Mouse (Mus musculus) embryo, embryonic 10.5 days (tissue): ENCODE data around the gene Cemip.

Experiments
- DNase-seq: peaks from one replicate; pipeline ENCODE4 v3.0.0-alpha.2; 2015; ENCODE audit warnings: low spot score

The Cemip gene

DNA sequence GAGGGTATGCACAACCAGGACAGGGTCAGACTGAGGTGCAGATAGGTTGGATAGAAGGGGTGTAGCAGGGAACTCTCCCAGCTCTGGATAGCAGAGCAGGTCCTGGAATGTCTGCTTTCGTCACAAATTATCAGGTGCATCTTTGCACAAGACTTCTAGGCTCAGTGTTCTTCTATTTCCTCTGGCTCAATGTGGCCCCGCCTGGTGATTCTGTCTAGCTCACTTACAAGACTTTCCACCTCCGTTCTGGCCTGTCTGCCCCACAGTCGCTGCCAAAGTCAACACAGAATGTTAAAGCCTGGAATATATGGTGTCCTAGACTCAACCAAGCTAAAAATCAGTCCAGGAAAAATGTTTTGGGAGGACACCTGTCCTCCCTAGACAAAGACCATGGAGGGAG, 57.9 kb downstream of the Cemip start:
- DNase-seq, result no peak

DNA sequence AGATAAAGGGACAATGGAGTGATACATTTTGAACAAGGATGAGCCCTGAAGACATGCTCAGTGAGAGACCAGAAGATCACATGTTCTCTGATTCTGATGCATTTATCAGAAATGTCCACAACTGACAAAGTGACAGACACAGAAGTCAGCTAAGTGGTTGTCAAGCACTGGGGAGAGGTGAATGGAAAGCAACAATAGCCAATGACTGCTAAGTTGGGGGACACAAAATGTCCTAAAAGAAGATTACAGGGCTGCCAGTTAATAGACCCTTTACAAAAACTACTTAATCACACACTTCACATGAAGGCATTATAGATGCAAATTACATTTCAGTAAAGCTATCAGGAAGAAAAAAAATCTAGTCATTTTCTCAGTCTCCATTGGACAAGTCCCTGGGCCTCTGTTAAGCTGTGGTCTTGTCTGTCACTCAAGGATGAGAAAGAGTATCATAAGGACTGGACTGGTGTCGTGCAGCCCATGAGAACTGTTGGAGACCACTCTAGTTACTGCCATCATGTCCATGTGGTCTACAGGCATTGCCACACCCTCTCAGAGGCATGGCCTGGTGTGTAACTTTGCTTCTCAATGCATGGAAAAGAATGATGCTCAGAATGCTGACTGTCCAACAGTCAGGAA, 59.2 kb downstream of the Cemip start:
- no peak for DNase-seq

DNA sequence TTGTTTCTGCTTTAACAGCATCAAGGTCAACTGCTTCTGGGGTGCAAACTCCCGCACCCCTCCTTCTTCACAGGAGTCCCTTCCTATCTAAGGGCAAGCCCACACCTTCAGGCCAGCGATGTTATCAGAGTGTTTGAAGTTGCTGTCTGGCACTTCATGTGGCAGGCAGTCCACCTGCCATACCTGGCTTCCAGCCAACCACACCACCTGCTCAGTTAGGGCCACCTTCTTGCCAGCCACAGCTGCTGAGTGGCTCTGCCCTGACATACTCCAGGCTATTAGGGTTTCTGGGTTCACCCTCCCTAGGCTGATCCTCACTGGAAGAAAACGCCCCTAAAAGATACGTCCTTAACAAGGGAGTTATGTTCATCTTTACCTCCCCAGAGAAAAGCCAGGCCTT, 60.2 kb downstream of the Cemip start:
- no peak for DNase-seq

DNA sequence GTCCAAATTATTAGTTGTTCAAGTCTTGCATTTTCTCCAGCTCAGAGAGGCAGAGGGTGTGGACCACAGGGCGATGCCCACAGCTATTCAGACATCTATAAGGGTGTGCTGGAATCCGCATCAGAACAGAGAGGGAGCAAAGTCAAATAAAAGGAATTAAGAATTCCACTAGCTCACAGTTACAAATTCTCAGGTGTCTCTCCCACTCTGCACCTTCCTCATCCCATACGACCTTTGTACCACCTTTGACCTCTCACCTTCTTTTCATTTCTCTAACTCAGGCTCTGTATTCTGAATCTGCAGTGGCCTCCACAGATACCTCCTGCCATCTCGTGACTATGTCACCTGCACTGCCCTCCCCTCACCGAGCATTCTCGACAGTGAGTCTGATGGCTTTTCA, 62.8 kb downstream of the Cemip start:
- DNase-seq, result no peak

DNA sequence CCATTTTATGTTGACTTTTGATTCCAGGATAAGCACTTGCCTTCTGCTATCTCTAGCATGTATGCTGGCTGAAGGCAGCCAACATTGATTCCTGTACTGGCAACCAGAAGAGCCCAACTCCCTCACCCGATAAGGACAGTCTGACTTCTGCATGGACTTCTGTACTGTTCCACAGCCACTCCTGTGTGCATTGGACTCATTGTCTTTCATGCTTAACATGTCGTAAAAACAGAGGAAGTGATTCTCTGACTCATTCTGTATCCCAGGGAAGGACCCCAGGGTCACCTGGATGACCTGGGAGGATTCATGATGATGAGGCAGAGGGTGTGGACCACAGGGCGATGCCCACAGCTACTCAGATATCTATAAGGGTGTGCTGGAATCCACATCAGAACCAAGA, 63.8 kb downstream of the Cemip start:
- no peak for DNase-seq

DNA sequence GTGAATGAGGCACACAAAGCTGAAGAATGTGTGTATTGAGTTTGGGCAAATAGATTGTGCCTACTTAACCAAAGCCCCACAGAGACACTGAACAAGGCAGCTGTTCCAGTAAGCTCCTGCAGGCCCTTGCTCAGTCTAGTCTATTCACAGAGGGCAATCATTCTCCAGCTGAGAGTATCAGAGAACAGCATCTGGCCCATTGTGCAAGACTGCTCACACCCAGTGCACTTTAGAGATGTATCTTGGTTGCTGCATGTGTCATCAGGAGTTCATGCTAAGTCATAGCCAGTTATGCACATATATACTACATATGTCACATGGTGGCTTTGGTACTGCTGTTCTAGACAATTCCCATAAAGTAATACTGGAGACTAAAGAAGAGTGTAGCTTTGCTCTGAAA, 66.9 kb downstream of the Cemip start:
- DNase-seq, result no peak

DNA sequence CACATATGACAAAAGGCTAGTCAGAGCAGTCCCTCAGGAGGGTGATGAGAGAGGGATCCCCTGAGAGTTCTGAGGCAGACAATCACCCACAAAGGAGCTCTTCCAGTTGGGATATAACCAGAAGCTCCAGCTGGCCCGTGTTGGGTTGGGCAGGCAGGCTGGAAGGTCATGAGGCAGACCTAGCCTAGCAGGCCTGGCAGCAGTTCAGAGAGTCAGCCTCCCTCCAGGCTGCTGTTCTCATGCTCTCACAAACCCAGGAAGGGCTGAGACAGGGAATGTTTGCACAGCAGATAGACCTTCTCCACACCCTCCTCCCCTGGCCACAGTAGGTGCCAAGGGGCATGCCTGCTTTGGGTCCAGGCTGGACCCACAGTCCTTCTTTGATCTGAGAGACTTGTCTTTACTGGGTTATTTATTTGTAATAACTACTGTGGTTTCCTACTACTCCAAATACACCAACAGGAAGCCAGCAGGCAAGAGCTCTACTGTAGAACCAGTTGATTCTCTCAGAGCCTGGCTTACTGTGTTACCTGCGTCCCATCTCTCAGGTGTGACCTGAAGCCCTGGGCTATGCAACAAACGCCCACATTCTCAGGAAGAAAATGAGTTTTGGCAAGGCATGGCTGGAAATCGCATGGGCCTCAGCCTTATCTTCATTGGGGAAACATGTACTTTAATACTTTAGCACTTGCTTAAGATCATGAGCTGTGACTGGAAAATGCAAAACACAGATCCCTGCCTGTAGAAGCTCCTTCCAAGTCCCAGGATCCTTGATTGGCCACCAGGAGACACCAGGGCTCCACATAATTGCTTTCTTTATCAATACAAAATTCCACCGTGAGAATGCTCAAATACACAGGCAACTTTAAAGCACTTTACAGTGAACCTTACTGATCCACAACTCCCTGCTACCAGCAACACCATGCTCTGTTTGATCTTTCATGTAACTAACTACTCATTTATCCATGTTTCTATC, 67.7 kb downstream of the Cemip start:
- no peak for DNase-seq

DNA sequence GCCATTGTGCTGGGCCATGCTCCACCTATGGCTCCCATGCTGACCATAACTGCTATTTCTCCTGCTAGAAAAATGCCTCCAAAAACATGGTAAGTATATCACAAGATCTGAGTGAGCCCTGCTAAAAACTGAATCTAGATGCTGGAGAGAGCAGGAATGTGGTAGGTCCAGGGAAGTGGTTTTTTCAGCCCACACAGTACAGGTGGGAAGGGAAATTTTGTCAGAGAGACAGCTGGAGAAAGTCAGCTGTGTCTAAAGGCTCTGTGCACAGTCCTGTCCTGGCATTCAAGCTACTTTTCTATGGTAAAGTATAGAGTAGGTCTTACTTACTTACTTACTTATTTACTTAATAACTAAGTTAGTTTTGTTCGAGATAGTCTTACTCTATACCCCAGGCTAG, 71.3 kb downstream of the Cemip start:
- no peak for DNase-seq

DNA sequence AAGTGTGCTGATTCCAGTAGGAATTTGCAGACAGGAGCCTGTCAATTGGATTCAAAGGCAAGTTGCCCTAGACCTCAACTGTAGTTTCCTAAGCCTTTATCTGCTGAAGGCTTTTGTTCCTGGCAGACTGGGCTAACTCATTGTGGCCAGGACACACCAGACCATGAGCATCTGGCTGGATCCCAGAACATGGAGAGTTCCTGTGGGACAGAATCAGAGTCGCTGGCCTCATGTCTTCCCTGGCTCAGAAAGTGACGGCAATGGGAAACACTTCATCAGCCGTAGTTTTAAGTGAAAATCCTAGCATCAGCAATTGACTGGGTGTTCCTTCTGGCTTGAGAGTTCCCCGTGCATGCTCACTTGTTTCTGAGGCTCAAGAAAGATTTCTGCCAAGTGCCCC, 72.6 kb downstream of the Cemip start:
- DNase-seq, result no peak

DNA sequence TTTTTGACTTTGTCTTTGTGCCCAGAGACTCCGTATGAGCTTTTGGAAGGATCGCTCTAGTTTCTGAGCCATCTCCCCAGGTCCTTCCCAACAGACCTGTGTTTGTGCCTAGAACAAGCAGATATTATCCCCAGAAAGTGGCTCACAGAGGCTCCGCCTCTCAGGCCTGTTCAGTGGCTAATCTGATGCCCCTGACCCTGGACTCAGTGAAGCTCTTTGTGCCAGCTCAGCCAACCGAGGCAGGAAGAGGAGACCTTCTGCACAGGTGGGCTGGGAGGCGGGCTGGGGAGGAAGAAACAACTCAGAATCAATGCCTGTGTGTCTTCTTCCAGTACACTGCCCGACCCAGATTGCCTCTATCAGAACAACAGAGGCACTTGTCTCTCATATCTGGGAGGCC, 81.9 kb downstream of the Cemip start:
- no peak for DNase-seq

DNA sequence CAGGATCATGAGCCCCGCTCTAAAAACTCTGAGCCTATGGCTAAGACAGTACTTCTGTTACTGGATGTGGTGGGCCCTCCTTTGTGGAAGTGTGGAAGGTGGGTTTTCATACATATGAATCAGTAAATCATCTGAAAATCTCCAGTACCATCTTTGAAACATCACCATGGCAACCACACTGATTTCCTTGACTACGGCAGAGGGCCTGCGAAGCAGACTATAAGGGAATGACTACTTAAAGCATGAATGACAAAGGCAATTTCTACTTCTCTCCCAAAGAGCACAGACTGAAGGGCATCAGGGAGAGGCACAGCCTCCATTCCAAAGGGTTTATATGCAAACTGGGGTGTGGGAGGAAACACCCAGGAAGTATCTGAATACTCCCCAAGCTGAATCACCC, 84.8 kb downstream of the Cemip start:
- DNase-seq, result no peak

DNA sequence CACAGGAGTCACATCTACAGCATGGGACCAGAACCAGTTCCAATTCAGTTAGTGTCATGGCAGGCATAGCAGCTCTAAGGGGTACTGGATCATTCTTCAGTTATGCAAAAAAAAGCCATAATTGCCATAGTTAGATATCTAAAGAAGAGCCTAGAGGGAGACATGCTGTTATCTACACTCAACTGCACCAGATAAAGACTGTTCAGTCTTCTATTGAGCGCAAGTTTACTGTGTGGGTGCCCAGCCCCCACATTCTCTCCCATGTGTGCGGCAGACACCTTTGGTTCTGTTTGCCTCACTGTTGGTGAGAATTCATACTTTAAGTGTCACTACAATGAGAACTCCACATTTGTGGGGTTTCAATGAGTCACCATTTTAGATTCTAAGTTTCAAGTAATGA, 85.6 kb downstream of the Cemip start:
- DNase-seq, result no peak

DNA sequence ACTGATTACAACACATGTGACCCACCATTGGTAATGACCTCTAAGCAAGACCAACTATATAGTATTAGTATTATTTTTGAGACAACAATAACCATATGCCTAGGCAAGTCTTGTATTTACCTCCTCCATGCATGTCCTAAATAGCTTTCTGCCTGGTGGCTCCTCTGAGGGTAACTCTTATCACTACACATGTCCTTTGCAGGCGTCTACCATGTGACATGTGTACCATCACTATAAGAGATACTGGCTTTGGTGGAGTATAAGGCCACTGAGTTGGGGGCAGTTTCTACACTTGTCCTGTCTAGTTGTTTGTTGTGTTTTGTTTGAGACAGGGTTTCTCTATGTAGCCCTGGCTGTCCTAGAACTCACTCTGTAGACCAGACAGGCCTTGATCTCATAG, 86.7 kb downstream of the Cemip start:
- DNase-seq, result no peak

DNA sequence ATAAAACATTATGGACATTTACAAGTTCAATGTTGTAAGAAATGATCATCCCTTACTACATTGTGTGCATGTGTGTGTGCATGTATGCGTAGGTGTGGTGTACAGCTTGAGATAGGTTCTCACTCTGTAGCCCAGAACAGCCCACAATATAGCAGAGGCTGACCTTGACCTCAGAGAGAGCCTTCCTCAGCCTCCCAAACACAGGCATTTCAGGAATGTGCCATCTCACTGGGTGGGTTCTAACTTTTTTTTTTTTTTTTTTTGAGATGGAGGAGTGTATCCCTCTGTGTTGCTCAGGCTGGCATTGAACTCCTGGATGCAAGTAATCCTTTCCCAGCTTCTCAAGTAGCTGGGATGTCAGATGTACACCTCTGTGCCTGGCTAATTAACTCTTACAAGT, 92.0 kb downstream of the Cemip start:
- peak; percentile 12 for DNase-seq

DNA sequence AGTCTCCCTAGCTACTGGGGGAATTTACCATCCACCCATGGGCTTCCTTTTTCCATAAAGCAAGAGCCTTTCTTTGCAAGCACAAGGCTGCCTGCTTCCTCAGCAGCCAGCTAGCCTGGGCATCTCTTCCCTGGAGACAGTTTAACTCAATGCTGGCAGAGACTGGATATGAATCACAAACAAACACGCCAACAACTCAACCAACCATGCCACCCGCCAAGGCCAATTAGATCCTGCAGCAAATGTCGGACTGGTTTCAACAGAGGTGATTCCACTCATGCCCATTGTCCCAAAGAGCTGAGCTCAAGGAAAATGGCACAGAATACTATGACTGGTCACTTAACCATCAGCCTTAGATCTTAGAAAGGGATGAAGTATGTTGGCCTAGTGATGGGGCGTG, 97.0 kb downstream of the Cemip start:
- DNase-seq, result no peak

DNA sequence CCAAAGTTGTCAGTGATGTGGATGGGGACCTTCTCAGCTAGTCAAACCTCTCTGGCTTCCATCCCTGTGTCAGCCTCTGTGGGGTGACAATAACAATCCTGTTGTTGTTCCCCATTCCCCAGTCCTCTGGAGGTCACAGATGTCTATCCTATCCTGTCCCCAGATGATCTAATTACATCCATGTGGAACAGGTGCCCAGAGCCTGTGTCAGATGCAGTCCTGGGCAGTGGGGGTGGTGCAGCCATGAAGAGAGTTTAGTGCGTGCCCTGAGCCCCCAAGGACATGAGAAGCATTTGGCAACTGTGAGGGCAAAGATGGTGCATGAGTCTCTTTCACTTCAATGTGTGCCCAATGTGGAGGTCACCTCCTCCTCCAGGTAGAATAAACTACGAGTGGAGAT, 100.6 kb downstream of the Cemip start:
- no peak for DNase-seq

DNA sequence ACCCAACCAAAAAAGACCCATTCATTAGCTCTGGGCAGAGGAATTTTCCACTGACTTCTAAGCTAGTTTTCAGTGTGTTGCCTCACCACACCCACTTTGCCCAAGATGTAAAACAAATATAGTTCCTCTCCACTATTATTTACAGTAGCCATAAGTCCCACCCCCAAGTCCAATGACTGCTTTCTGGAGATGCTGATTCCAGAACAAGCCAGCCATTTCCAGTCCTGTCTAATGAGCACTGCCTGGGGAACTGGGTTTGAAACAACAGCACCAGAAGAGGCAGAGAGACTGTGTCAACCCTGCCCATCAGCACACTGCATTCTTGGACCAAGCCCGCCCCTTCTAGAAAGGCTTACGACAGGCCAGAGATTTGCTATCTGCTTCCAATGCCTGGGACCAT, 103.7 kb downstream of the Cemip start:
- no peak for DNase-seq

DNA sequence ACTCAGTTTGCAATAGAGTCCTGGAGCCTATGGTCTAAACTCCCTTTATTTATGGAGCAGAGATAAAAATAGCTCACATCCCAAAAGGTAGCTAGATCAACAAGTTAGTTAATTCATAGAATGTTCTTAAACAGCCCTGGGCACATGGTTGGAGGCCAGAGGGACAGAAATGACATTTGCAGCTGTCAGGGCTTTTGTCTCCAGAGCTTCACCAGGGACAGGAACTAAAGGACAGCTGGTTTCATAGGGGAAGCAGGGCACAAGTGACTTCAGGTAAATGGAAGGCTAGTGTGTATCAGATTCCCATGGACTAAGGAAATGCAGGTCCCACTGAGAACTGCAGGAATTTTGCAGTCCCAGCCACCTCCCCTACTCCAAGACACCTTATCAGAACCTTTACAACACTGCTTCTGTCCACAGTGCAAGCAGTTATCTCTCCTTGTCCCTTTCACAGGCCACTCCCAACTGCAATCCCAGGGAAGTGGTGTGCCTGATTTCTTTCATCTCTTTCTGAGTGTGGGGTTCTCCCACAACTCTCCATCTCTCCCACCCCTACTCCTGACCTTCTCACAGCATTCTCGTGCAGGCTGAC, 107.3 kb downstream of the Cemip start:
- no peak for DNase-seq

DNA sequence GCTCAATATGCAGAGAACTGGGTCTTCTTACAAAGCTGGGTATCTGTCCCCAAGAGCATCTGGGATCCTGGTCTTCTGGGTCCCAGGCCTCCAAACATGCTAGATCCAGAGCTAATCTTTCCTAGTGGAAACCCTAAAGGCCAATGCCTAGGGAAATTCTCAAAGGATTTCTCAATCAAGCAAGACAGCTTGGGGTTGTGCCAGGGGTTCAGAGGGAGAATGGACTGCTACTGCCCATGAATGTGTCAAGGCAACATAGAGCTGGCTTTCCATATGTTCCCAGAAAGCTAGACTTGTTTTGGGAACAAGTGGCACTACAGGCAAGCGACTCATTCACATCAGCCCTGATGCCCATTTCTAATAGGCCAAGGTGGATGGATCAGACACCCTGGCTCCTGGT, 107.9 kb downstream of the Cemip start:
- DNase-seq, result no peak

DNA sequence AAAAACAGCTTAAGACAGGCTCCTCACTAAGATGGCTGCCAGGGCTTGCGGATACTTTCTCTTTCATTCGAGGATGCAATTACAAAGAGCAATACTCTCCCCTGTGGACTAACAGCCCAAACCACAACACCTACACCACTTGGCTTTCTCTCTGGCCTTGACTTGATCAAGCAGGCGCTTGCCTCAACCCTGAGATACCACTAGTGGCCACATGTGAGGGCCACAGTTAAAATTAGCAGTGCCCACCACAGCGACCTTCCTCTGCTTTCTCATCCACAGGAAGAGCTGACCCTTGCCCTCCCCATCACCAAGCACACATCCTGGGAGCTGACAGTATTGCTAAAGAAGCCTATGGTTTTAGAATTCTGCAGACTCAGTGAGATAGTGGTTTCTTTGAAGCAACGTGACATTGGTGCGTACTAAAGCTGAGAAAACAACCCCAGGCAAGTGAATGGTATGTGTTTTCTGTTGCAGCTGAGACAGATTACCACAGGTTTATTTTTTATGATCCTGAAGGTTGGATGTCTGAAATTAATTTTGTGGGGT, 109.8 kb downstream of the Cemip start:
- DNase-seq, result no peak

DNA sequence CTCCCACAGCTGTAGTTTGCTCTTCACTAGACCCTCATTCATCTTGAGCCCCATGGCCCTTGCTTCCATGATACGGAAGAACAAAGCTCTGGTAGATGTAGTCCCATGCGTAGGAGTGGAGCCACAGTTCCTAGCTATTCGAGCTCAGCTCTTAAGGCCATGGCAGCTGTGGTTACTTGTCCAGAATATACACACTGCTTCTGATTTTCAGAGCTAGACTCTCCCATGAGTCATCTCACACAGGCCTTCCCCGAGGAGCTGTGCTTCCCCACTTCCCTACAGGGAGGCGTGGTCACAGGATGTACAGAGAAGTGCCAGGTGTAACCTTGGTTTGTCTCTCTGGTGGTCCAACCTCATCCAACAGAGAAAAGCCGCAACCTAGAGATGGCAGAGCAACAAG, 111.0 kb downstream of the Cemip start:
- no peak for DNase-seq

DNA sequence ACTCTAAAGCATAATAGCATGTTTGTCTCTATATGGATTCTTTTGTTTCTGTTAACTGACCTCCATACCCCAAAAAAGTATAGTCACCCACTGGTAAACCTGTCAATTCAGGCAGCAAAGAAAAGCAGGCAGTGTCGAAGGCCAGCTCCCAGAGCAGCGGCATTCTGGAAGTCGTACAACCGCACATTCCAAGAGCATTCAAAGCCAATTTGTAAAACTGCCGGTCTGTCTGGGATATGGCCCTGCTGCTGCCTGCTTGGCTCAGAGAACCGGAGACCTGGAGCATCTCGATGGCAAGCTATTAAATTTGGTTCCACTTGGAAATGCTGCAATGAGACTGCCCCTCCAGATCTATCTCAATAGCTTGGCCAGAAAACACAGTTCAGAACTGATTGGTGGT, 113.8 kb downstream of the Cemip start:
- no peak for DNase-seq
